Mouse (Mus musculus) liver, embryonic 12.5 days (tissue): ENCODE data around the gene Tmem126b. TPM values are rescaled to one million over a fixed set of nuclear protein-coding genes. Genes with fewer than 3 reads are reported as not detected.

Experiments
- ATAC-seq: fragments of 200-750 bp; cut with Nextera tagmentation; 2 replicates; pipeline ENCODE4 v1.8.0; 2017; ENCODE audit warnings: moderate number of reproducible peaks, mild to moderate bottlenecking, moderate library complexity
- H3K27ac ChIP-seq: fragments of 300-500 bp; sonication (generic); 2 replicates; pipeline ENCODE4 v1.5.1; 2016; ENCODE audit warnings: mild to moderate bottlenecking
- H3K27me3 ChIP-seq: fragments of 300-500 bp; sonication (generic); replicated peaks from 2 replicates; pipeline ENCODE4 v1.6.1; 2016; ENCODE audit warnings: mild to moderate bottlenecking, moderate library complexity
- H3K36me3 ChIP-seq: fragments of 300-500 bp; sonication (generic); 2 replicates; pipeline ENCODE4 v1.6.1; 2016; ENCODE audit warnings: mild to moderate bottlenecking, moderate library complexity
- H3K4me1 ChIP-seq: fragments of 300-500 bp; sonication (generic); 2 replicates; pipeline ENCODE4 v1.6.1; 2016
- H3K4me2 ChIP-seq: fragments of 300-500 bp; sonication (generic); 2 replicates; pipeline ENCODE4 v1.6.1; 2016; ENCODE audit warnings: mild to moderate bottlenecking, moderate library complexity
- H3K4me3 ChIP-seq: fragments of 300-500 bp; sonication (generic); 2 replicates; pipeline ENCODE4 v1.5.1; 2016; ENCODE audit warnings: mild to moderate bottlenecking, moderate library complexity
- H3K9ac ChIP-seq: fragments of 300-500 bp; sonication (generic); 2 replicates; pipeline ENCODE4 v1.6.1; 2016; ENCODE audit warnings: mild to moderate bottlenecking, moderate library complexity
- H3K9me3 ChIP-seq: fragments of 300-500 bp; sonication (generic); replicated peaks from 2 replicates; pipeline ENCODE4 v1.6.1; 2016; ENCODE audit warnings: mild to moderate bottlenecking, moderate library complexity
- WGBS: fragments of 180-500 bp; shearing (Covaris S2); methylation state at CpG from one replicate; pipeline ENCODE4 v1.1.7; 2016; ENCODE audit not compliant: insufficient replicate concordance; 5-methylcytosine and 5-hydroxymethylcytosine counted together
- polyA plus RNA-seq: library from polyadenylated mRNA; unstranded; fragments of >200 nt; fragmentation: Nextera tagmentation; extraction: Ambion mirVana; gene quantifications from 2 replicates; pipeline ENCODE4 v1.2.1, GENCODE M21; 2016

The Tmem126b gene
- polyA plus RNA-seq = 14.0 and 15.7 TPM in 2 replicates

GRCm38 (mm10) chr7:90475793-90476312 is at the start of gene Tmem126b:
Gene Tmem126b (minus strand): TSS chr7:90476001.
- peak; percentile 100 for ATAC-seq
- Histone ChIP-seq H3K4me1 (peaks cover 26% of the 10 kb centered on the region), H3K4me2 (peak within 1 kb of the TSS; percentile 93), H3K27ac (peak within 1 kb of the TSS; percentile 76), H3K27me3 (peaks cover 4% of the 10 kb centered on the region; the same call in 1 of the 2 replicates), H3K9me3 (no peaks in the 10 kb centered on the region), H3K36me3 (peaks cover 8% of the 10 kb centered on the region), H3K9ac (peak within 1 kb of the TSS; percentile 82), H3K4me3 (peak within 1 kb of the TSS; percentile 75)
- WGBS = under 1% methylated on average over 36 of the region's 36 CpGs

- H3K27me3 ChIP-seq = no peaks in the 10 kb centered on the region
- H3K36me3 ChIP-seq = no peaks in the 10 kb centered on the region
- no peaks in the 10 kb centered on the region for H3K9me3 ChIP-seq
- H3K4me3 ChIP-seq = no peak overlapping the region
- H3K9ac ChIP-seq = no peak overlapping the region
- no peak for ATAC-seq
- no peak overlapping the region for H3K4me2 ChIP-seq
- no peak overlapping the region for H3K27ac ChIP-seq
- no peaks in the 10 kb centered on the region for H3K4me1 ChIP-seq
These were observed 36.5 kb upstream of the Tmem126b start for GRCm38 (mm10) chr7:90512293-90512692.

- Histone ChIP-seq H3K27ac (no peak overlapping the region), H3K4me2 (no peak overlapping the region), H3K9me3 (no peaks in the 10 kb centered on the region), H3K4me1 (no peaks in the 10 kb centered on the region), H3K4me3 (no peak overlapping the region), H3K9ac (no peak overlapping the region), H3K36me3 (no peaks in the 10 kb centered on the region), H3K27me3 (no peaks in the 10 kb centered on the region)
- ATAC-seq = no peak
- 52% methylated on average over 3 of the region's 3 CpGs for WGBS
These were observed 32.3 kb upstream of the Tmem126b start for GRCm38 (mm10) chr7:90508124-90508523.

GRCm38 (mm10) chr7:90482607-90483006 is 6.8 kb upstream of the Tmem126b start:
- Histone ChIP-seq H3K27me3 (0 out of 2 replicates have a peak, but pooled peaks cover 6% of the 10 kb centered on the region), H3K9me3 (no peaks in the 10 kb centered on the region), H3K4me2 (no peak overlapping the region), H3K4me3 (no peak overlapping the region), H3K9ac (no peak overlapping the region), H3K27ac (no peak overlapping the region), H3K36me3 (no peaks in the 10 kb centered on the region), H3K4me1 (no peaks in the 10 kb centered on the region)
- 75% methylated on average over 2 of the region's 2 CpGs for WGBS
- ATAC-seq = no peak

- Histone ChIP-seq H3K9ac (peak within 1 kb of the TSS; percentile 82), H3K36me3 (peaks cover 5% of the 10 kb centered on the region; the same call in 1 of the 2 replicates), H3K4me3 (peak within 1 kb of the TSS; percentile 75), H3K27ac (peak within 1 kb of the TSS; percentile 76), H3K9me3 (no peaks in the 10 kb centered on the region), H3K27me3 (peaks cover 6% of the 10 kb centered on the region; the same call in 1 of the 2 replicates), H3K4me1 (peaks cover 26% of the 10 kb centered on the region), H3K4me2 (peak within 1 kb of the TSS; percentile 93)
- no peak for ATAC-seq
- 2% methylated on average over 32 of the region's 32 CpGs for WGBS
These were observed 778 bp upstream of the Tmem126b start, which contains the start of gene Dlg2 for GRCm38 (mm10) chr7:90476313-90477245. Gene Dlg2 (plus strand): TSS chr7:90476672.

GRCm38 (mm10) chr7:90473511-90473910 is 2.3 kb downstream of the Tmem126b start:
- Histone ChIP-seq H3K4me1 (peaks cover 26% of the 10 kb centered on the region), H3K9ac (no peak overlapping the region), H3K9me3 (no peaks in the 10 kb centered on the region), H3K27me3 (no peaks in the 10 kb centered on the region; the same call in 1 of the 2 replicates), H3K4me2 (no peak overlapping the region), H3K27ac (no peak overlapping the region), H3K36me3 (peaks cover 26% of the 10 kb centered on the region), H3K4me3 (no peak overlapping the region)
- no peak for ATAC-seq
- WGBS = 26% methylated on average over 2 of the region's 2 CpGs

- Histone ChIP-seq H3K36me3 (no peaks in the 10 kb centered on the region), H3K4me1 (peaks cover 23% of the 10 kb centered on the region; the same call in 1 of the 2 replicates), H3K27ac (no peak overlapping the region), H3K9me3 (no peaks in the 10 kb centered on the region), H3K27me3 (no peaks in the 10 kb centered on the region; the same call in 1 of the 2 replicates), H3K4me3 (no peak overlapping the region), H3K9ac (no peak overlapping the region), H3K4me2 (peak overlapping the region; percentile 49)
- ATAC-seq = no peak
- 79% methylated on average over 5 of the region's 5 CpGs for WGBS
These were observed 14.4 kb downstream of the Tmem126b start for GRCm38 (mm10) chr7:90461441-90461840.

- H3K27me3 ChIP-seq = no peaks in the 10 kb centered on the region; the same call in 1 of the 2 replicates
- H3K27ac ChIP-seq = no peak overlapping the region
- peak; percentile 60 for ATAC-seq
- H3K4me2 ChIP-seq = peak overlapping the region; percentile 49
- H3K4me1 ChIP-seq = peaks cover 28% of the 10 kb centered on the region
- no peak overlapping the region for H3K4me3 ChIP-seq
- H3K36me3 ChIP-seq = no peaks in the 10 kb centered on the region
- no peak overlapping the region for H3K9ac ChIP-seq
- H3K9me3 ChIP-seq = no peaks in the 10 kb centered on the region
- WGBS = 15% methylated on average over 14 of the region's 14 CpGs
These were observed 14.9 kb downstream of the Tmem126b start for GRCm38 (mm10) chr7:90460930-90461329.

- Histone ChIP-seq H3K27ac (no peak overlapping the region), H3K4me2 (peak overlapping the region; percentile 49)
- ATAC-seq = no peak
These were observed 15.5 kb downstream of the Tmem126b start for GRCm38 (mm10) chr7:90460330-90460729.

GRCm38 (mm10) chr7:90457517-90457916 is 18.3 kb downstream of the Tmem126b start:
- H3K27ac ChIP-seq = peak overlapping the region; percentile 87
- 8% methylated on average over 10 of the region's 10 CpGs for WGBS
- H3K9ac ChIP-seq = peak overlapping the region; percentile 75
- H3K27me3 ChIP-seq = no peaks in the 10 kb centered on the region; the same call in 1 of the 2 replicates
- peaks cover 33% of the 10 kb centered on the region for H3K4me1 ChIP-seq
- peak; percentile 24 for ATAC-seq
- peak overlapping the region; percentile 80 for H3K4me2 ChIP-seq
- peak overlapping the region; percentile 78 for H3K4me3 ChIP-seq
- peaks cover 18% of the 10 kb centered on the region for H3K36me3 ChIP-seq
- no peaks in the 10 kb centered on the region for H3K9me3 ChIP-seq

More at GRCm38 (mm10) chr7:90460330-90460729, 15.5 kb downstream of the Tmem126b start:
- no peak overlapping the region for H3K9ac ChIP-seq
- peaks cover 33% of the 10 kb centered on the region for H3K4me1 ChIP-seq
- no peak overlapping the region for H3K4me3 ChIP-seq
- no peaks in the 10 kb centered on the region for H3K9me3 ChIP-seq
- no peaks in the 10 kb centered on the region; the same call in 1 of the 2 replicates for H3K27me3 ChIP-seq
- 50% methylated on average over 10 of the region's 10 CpGs for WGBS
- H3K36me3 ChIP-seq = no peaks in the 10 kb centered on the region

- H3K27me3 ChIP-seq = no peaks in the 10 kb centered on the region; the same call in 1 of the 2 replicates
- peak within 1 kb of the TSS; percentile 87 for H3K27ac ChIP-seq
- peak; percentile 92 for ATAC-seq
- H3K4me3 ChIP-seq = peak within 1 kb of the TSS; percentile 78
- peaks cover 23% of the 10 kb centered on the region for H3K36me3 ChIP-seq
- peak within 1 kb of the TSS; percentile 75 for H3K9ac ChIP-seq
- no peaks in the 10 kb centered on the region for H3K9me3 ChIP-seq
- under 1% methylated on average over 41 of the region's 41 CpGs for WGBS
- H3K4me1 ChIP-seq = peaks cover 33% of the 10 kb centered on the region
- peak within 1 kb of the TSS; percentile 80 for H3K4me2 ChIP-seq
These were observed 18.8 kb downstream of the Tmem126b start, which contains the start of gene Tmem126a for GRCm38 (mm10) chr7:90456845-90457468. Gene Tmem126a (minus strand): TSS chr7:90457229.
